Mouse (Mus musculus): ENCODE measurements at regions not wholly inside any gene's neighbourhood (a gene's known extent, or its start where the extent isn't known, plus 50 kb on each side); places are given as distances from the start of the nearest gene placed in this dataset.
A peak's percentile ranks its signal among the peaks of the same experiment; 100 is the strongest.

DNA sequence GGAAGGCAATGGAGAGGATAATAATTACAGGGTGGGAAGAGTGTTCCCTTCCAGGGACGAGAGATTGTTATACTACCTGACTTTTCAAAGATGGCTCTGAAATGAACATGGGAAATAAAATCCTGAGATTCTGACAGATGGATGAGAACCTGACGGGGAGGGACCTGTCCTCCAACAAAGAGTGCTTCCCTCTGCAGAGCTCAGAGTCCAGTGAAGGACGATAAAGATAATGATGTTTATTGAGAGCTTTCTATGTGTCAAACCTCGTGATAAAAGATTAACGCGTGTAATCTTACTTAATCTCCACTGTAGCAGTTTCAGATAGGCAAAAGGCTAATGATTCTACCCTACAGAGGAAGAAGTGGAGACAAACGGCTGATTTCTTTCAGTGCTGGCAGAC is 260.3 kb downstream of the Ndfip2 start:
- Histone ChIP-seq H3K4me1 (no peaks in the 10 kb centered on the region), H3K4me3 (no peak overlapping the region), H3K36me3 (replicated peaks) (no peaks in the 10 kb centered on the region), H3K9me3 (no peaks in the 10 kb centered on the region), H3K27ac (replicated peaks) (no peak overlapping the region), H3K27me3 (replicated peaks; ENCODE audit: low read depth, poor library complexity, severe bottlenecking) (no peaks in the 10 kb centered on the region; the same call in 1 of the 2 replicates)
- WGBS: 75% methylated on average over 7 of the region's 7 CpGs
- no peak for DNase-seq (ENCODE audit: low spot score)

- H3K27me3 ChIP-seq (replicated peaks; ENCODE audit: low read depth, poor library complexity, severe bottlenecking): no peaks in the 10 kb centered on the region
- no peak for DNase-seq (ENCODE audit: low spot score)
Observed at GRCm38 (mm10) chr14:105514413-105514812, 256.0 kb downstream of the Ndfip2 start.

GRCm38 (mm10) chr14:105512914-105513677 is 254.7 kb downstream of the Ndfip2 start:
- Histone ChIP-seq H3K4me3 (no peak overlapping the region), H3K27me3 (replicated peaks; ENCODE audit: low read depth, poor library complexity, severe bottlenecking) (no peaks in the 10 kb centered on the region), H3K9me3 (no peaks in the 10 kb centered on the region), H3K27ac (replicated peaks) (no peak overlapping the region), H3K4me1 (no peaks in the 10 kb centered on the region), H3K36me3 (replicated peaks) (no peaks in the 10 kb centered on the region)
- 91% methylated on average over 12 of the region's 12 CpGs for WGBS
- DNase-seq (ENCODE audit: low spot score): no peak

More at GRCm38 (mm10) chr14:105514413-105514812, 256.0 kb downstream of the Ndfip2 start:
- 62% methylated on average over 9 of the region's 9 CpGs for WGBS
- no peaks in the 10 kb centered on the region for H3K9me3 ChIP-seq
- no peaks in the 10 kb centered on the region for H3K4me1 ChIP-seq
- H3K4me3 ChIP-seq: no peak overlapping the region
- H3K27ac ChIP-seq (replicated peaks): no peak overlapping the region
- no peaks in the 10 kb centered on the region for H3K36me3 ChIP-seq (replicated peaks)

DNA sequence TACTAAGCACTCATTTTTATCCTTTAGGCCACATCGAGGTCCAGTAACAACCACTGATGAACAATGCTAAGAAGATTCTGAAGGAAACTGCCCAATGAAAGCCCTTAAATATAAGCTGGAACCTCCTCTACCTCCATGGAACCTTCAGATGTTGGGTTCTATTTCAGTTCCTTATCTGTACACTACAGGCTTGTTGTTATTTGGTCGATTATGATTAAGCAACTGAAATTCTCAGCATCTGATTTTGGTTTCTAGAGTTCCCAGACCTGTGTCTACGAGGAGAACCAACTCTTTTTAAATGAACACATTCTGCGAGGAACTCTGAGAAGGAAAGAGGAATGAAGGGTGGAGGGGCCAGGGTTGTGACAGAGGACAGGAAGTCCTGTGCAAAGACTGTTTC is 253.5 kb downstream of the Ndfip2 start:
- H3K4me1 ChIP-seq: no peaks in the 10 kb centered on the region
- no peaks in the 10 kb centered on the region for H3K27me3 ChIP-seq (replicated peaks; ENCODE audit: low read depth, poor library complexity, severe bottlenecking)
- H3K9me3 ChIP-seq: no peaks in the 10 kb centered on the region
- WGBS: 87% methylated on average over 4 of the region's 4 CpGs
- DNase-seq (ENCODE audit: low spot score): no peak
- H3K36me3 ChIP-seq (replicated peaks): no peaks in the 10 kb centered on the region
- no peak overlapping the region for H3K4me3 ChIP-seq
- no peak overlapping the region for H3K27ac ChIP-seq (replicated peaks)

GRCm38 (mm10) chr14:105511135-105511534 is 252.8 kb downstream of the Ndfip2 start:
- 88% methylated on average over 3 of the region's 3 CpGs for WGBS
- Histone ChIP-seq H3K27ac (replicated peaks) (no peak overlapping the region), H3K36me3 (replicated peaks) (no peaks in the 10 kb centered on the region), H3K4me1 (peaks cover under 1% of the 10 kb centered on the region), H3K4me3 (no peak overlapping the region), H3K27me3 (replicated peaks; ENCODE audit: low read depth, poor library complexity, severe bottlenecking) (no peaks in the 10 kb centered on the region), H3K9me3 (no peaks in the 10 kb centered on the region)
- DNase-seq (ENCODE audit: low spot score): no peak

- Histone ChIP-seq H3K4me1 (peaks cover 44% of the 10 kb centered on the region), H3K4me3 (no peak overlapping the region), H3K27me3 (replicated peaks; ENCODE audit: low read depth, poor library complexity, severe bottlenecking) (peaks cover 30% of the 10 kb centered on the region), H3K27ac (replicated peaks) (no peak overlapping the region), H3K36me3 (replicated peaks) (no peaks in the 10 kb centered on the region), H3K9me3 (no peaks in the 10 kb centered on the region)
- DNase-seq (ENCODE audit: low spot score): peak; percentile 61
- 56% methylated on average over 4 of the region's 4 CpGs for WGBS
Observed at GRCm38 (mm10) chr14:105505261-105505660, 246.9 kb downstream of the Ndfip2 start.

GRCm38 (mm10) chr14:105504376-105504775 is 246.0 kb downstream of the Ndfip2 start:
- Histone ChIP-seq H3K9me3 (no peaks in the 10 kb centered on the region), H3K27ac (replicated peaks) (no peak overlapping the region), H3K36me3 (replicated peaks) (no peaks in the 10 kb centered on the region), H3K4me3 (no peak overlapping the region), H3K4me1 (peaks cover 53% of the 10 kb centered on the region), H3K27me3 (replicated peaks; ENCODE audit: low read depth, poor library complexity, severe bottlenecking) (peaks cover 30% of the 10 kb centered on the region)
- DNase-seq (ENCODE audit: low spot score): no peak
- WGBS: 85% methylated on average over 3 of the region's 3 CpGs

- no peak for DNase-seq (ENCODE audit: low spot score)
- H3K9me3 ChIP-seq: no peaks in the 10 kb centered on the region
- H3K36me3 ChIP-seq (replicated peaks): no peaks in the 10 kb centered on the region
- H3K4me3 ChIP-seq: no peak overlapping the region
- peaks cover 59% of the 10 kb centered on the region for H3K4me1 ChIP-seq
- H3K27ac ChIP-seq (replicated peaks): no peak overlapping the region
- WGBS: 70% methylated on average over 5 of the region's 5 CpGs
- peaks cover 32% of the 10 kb centered on the region for H3K27me3 ChIP-seq (replicated peaks; ENCODE audit: low read depth, poor library complexity, severe bottlenecking)
Observed at GRCm38 (mm10) chr14:105503806-105504205, 245.4 kb downstream of the Ndfip2 start.

GRCm38 (mm10) chr14:105502633-105502975 is 244.2 kb downstream of the Ndfip2 start:
- WGBS: 7% methylated on average over 11 of the region's 11 CpGs
- Histone ChIP-seq H3K4me3 (peak overlapping the region; percentile 37; the same call in 1 of the 2 replicates), H3K9me3 (no peaks in the 10 kb centered on the region), H3K27ac (replicated peaks) (peak overlapping the region; percentile 55; the same call in 1 of the 2 replicates), H3K4me1 (peaks cover 64% of the 10 kb centered on the region), H3K27me3 (replicated peaks; ENCODE audit: low read depth, poor library complexity, severe bottlenecking) (peaks cover 40% of the 10 kb centered on the region), H3K36me3 (replicated peaks) (no peaks in the 10 kb centered on the region)
- no peak for DNase-seq (ENCODE audit: low spot score)

GRCm38 (mm10) chr14:105501792-105502632 is 243.6 kb downstream of the Ndfip2 start:
- peaks cover 40% of the 10 kb centered on the region for H3K27me3 ChIP-seq (replicated peaks; ENCODE audit: low read depth, poor library complexity, severe bottlenecking)
- H3K27ac ChIP-seq (replicated peaks): peak overlapping the region; percentile 66
- H3K4me1 ChIP-seq: peaks cover 64% of the 10 kb centered on the region
- no peaks in the 10 kb centered on the region for H3K36me3 ChIP-seq (replicated peaks)
- 2% methylated on average over 21 of the region's 21 CpGs for WGBS
- H3K9me3 ChIP-seq: no peaks in the 10 kb centered on the region
- peak; percentile 53 for DNase-seq (ENCODE audit: low spot score)
- H3K4me3 ChIP-seq: peak overlapping the region; percentile 37

- H3K27me3 ChIP-seq (replicated peaks; ENCODE audit: low read depth, poor library complexity, severe bottlenecking): peaks cover 40% of the 10 kb centered on the region
- peak; percentile 39 for DNase-seq (ENCODE audit: low spot score)
- WGBS: 5% methylated on average over 21 of the region's 21 CpGs
- peaks cover 64% of the 10 kb centered on the region for H3K4me1 ChIP-seq
- H3K4me3 ChIP-seq: peak overlapping the region; percentile 37
- no peaks in the 10 kb centered on the region for H3K9me3 ChIP-seq
- H3K36me3 ChIP-seq (replicated peaks): no peaks in the 10 kb centered on the region
- peak overlapping the region; percentile 66 for H3K27ac ChIP-seq (replicated peaks)
Observed at GRCm38 (mm10) chr14:105500966-105501741, 242.8 kb downstream of the Ndfip2 start.

- Histone ChIP-seq H3K9me3 (no peaks in the 10 kb centered on the region), H3K36me3 (replicated peaks) (no peaks in the 10 kb centered on the region), H3K4me1 (peaks cover 64% of the 10 kb centered on the region), H3K4me3 (0 out of 2 replicates have a peak overlapping the region, but pooled peaks have one; percentile 23), H3K27me3 (replicated peaks; ENCODE audit: low read depth, poor library complexity, severe bottlenecking) (peaks cover 38% of the 10 kb centered on the region), H3K27ac (replicated peaks) (peak overlapping the region; percentile 8)
- peak; percentile 39 for DNase-seq (ENCODE audit: low spot score)
- WGBS: 13% methylated on average over 15 of the region's 15 CpGs
Observed at GRCm38 (mm10) chr14:105499319-105499895, 241.0 kb downstream of the Ndfip2 start.
